Mouse (Mus musculus) forebrain, embryonic 10.5 days (tissue): ENCODE results near the gene Agps. TPM values are rescaled to one million over a fixed set of nuclear protein-coding genes. Genes with fewer than 3 reads are reported as not detected.
"Not testable (repeated sequence)": the region's sequence is repeated elsewhere in the genome, so short reads cannot be mapped to it uniquely, and the experiment has no call there.

Experiments
- DNase-seq: peaks from one replicate; pipeline ENCODE4 v3.0.0-alpha.2; 2017; ENCODE audit warnings: low spot score; ENCODE audit errors: extremely low spot score
- H3K27ac ChIP-seq: fragments of 300-500 bp; sonication (generic); 2 replicates; pipeline ENCODE4 v1.5.1; 2016; ENCODE audit warnings: mild to moderate bottlenecking
- H3K27me3 ChIP-seq: fragments of 300-500 bp; sonication (generic); 2 replicates; pipeline ENCODE4 v1.6.1; 2016; ENCODE audit warnings: mild to moderate bottlenecking; ENCODE audit not compliant: poor library complexity, severe bottlenecking
- H3K36me3 ChIP-seq: fragments of 300-500 bp; sonication (generic); replicated peaks from 2 replicates; pipeline ENCODE4 v1.6.1; 2016; ENCODE audit warnings: mild to moderate bottlenecking, moderate library complexity
- H3K4me1 ChIP-seq: fragments of 300-500 bp; sonication (generic); 2 replicates; pipeline ENCODE4 v1.6.1; 2016
- H3K4me3 ChIP-seq: fragments of 300-500 bp; sonication (generic); 2 replicates; pipeline ENCODE4 v1.5.1; 2016; ENCODE audit warnings: mild to moderate bottlenecking, moderate library complexity
- H3K9me3 ChIP-seq: fragments of 300-500 bp; sonication (generic); 2 replicates; pipeline ENCODE4 v1.6.1; 2016; ENCODE audit warnings: mild to moderate bottlenecking, moderate library complexity
- WGBS: fragments of 180-500 bp; shearing (Covaris S2); methylation state at CpG from one replicate; pipeline ENCODE4 v1.1.7; 2016; 5-methylcytosine and 5-hydroxymethylcytosine counted together
- polyA plus RNA-seq: library from polyadenylated mRNA; unstranded; fragments of >200 nt; fragmentation: Nextera tagmentation; extraction: Ambion mirVana; gene quantifications from 2 replicates; pipeline ENCODE4 v1.2.1, GENCODE M21; 2016

Agps gene
- polyA plus RNA-seq, 1 experiment from 2014 or later = 41.4 TPM

GRCm38 (mm10) chr2:75977752-75978368 lies 145.9 kb downstream of the Agps start, which contains the start of gene Ttc30a2:
Gene Ttc30a2 (minus strand): TSS chr2:75978170.
- not testable (repeated sequence) for DNase-seq, H3K27ac ChIP-seq, H3K9me3 ChIP-seq, H3K36me3 ChIP-seq, H3K4me1 ChIP-seq, H3K4me3 ChIP-seq, H3K27me3 ChIP-seq
- WGBS = 26% methylated on average over 24 of the region's 24 CpGs

Other genes starting within 250 kb of the Agps start
- gene Hnrnpa3, start 172.9 kb upstream of the Agps start, polyA plus RNA-seq = 405 and 428 TPM in 2 replicates
- gene Nfe2l2, start 127.5 kb upstream of the Agps start, polyA plus RNA-seq = 23.8 and 26.5 TPM in 2 replicates
- gene Ttc30b, start 106.4 kb downstream of the Agps start, polyA plus RNA-seq = 5.1 and 5.6 TPM in 2 replicates
- gene Ttc30a2, start 146.0 kb downstream of the Agps start, polyA plus RNA-seq = 0.28 and 0.53 TPM in 2 replicates
- gene Ttc30a1, start 149.8 kb downstream of the Agps start, polyA plus RNA-seq = 10.5 and 12.4 TPM in 2 replicates